Mouse (Mus musculus) intestine, embryonic 14.5 days (tissue): ENCODE results near the gene Slc30a9. TPM values are rescaled to one million over a fixed set of nuclear protein-coding genes. Genes with fewer than 3 reads are reported as not detected.
A peak's percentile ranks its signal among the peaks of the same experiment; 100 is the strongest.

Source experiments
- ATAC-seq: fragments of 200-750 bp; cut with Nextera tagmentation; replicated peaks from 2 replicates; pipeline ENCODE4 v1.8.0; 2017; ENCODE audit warnings: low read depth, moderate number of reproducible peaks, moderate TSS enrichment, moderate library complexity; ENCODE audit not compliant: low FRiP score, low TSS enrichment
- DNase-seq: peaks from one replicate; pipeline ENCODE4 v3.0.0-alpha.2; 2018; ENCODE audit warnings: low spot score
- H3K27ac ChIP-seq: fragments of 300-500 bp; sonication (generic); 2 replicates; pipeline ENCODE4 v1.5.1; 2014; ENCODE audit warnings: low read depth, mild to moderate bottlenecking, control low read depth
- H3K27me3 ChIP-seq: fragments of 300-500 bp; sonication (generic); replicated peaks from 2 replicates; pipeline ENCODE4 v1.6.1; 2014; ENCODE audit warnings: low read length, control low read depth; ENCODE audit not compliant: control insufficient read depth, insufficient read depth
- H3K36me3 ChIP-seq: fragments of 300-500 bp; sonication (generic); 2 replicates; pipeline ENCODE4 v1.6.1; 2014; ENCODE audit warnings: low read length, control low read depth; ENCODE audit not compliant: control insufficient read depth, insufficient read depth
- H3K4me1 ChIP-seq: fragments of 300-500 bp; sonication (generic); replicated peaks from 2 replicates; pipeline ENCODE4 v1.6.1; 2014; ENCODE audit warnings: low read length, control low read depth, mixed read lengths; ENCODE audit not compliant: control insufficient read depth, insufficient read depth
- H3K4me2 ChIP-seq: fragments of 300-500 bp; sonication (generic); 2 replicates; pipeline ENCODE4 v1.6.1; 2014; ENCODE audit warnings: low read length
- H3K4me3 ChIP-seq: fragments of 300-500 bp; sonication (generic); 2 replicates; pipeline ENCODE4 v1.5.1; 2014; ENCODE audit warnings: low read depth, low read length, control low read depth, mixed read lengths
- H3K9ac ChIP-seq: fragments of 300-500 bp; sonication (generic); 2 replicates; pipeline ENCODE4 v1.6.1; 2014; ENCODE audit warnings: mild to moderate bottlenecking, low read length
- H3K9me3 ChIP-seq: fragments of 300-500 bp; sonication (generic); 2 replicates; pipeline ENCODE4 v1.6.1; 2016; ENCODE audit warnings: low read length, control low read depth; ENCODE audit not compliant: control insufficient read depth
- WGBS: fragments of 180-500 bp; shearing (Covaris S2); extraction: QIAGEN DNeasy Blood & Tissue Kit; methylation state at CpG from one replicate; pipeline ENCODE4 v1.1.7; 2014; 5-methylcytosine and 5-hydroxymethylcytosine counted together
- polyA plus RNA-seq: library from polyadenylated mRNA; unstranded; fragments of >200 nt; fragmentation: Nextera tagmentation; extraction: Ambion mirVana; gene quantifications from 2 replicates; pipeline ENCODE4 v1.2.1, GENCODE M21; 2014

The Slc30a9 gene
- polyA plus RNA-seq: 98.2 and 106 TPM in 2 replicates

GRCm38 (mm10) chr5:67306698-67307521, at the start of gene Slc30a9:
Gene Slc30a9 (plus strand): TSS chr5:67306955.
- Histone ChIP-seq H3K4me2 (peak within 1 kb of the TSS; percentile 84), H3K36me3 (peaks cover 8% of the 10 kb centered on the region; the same call in 1 of the 2 replicates), H3K4me3 (peak within 1 kb of the TSS; percentile 90), H3K4me1 (peaks cover 6% of the 10 kb centered on the region; the same call in 1 of the 2 replicates), H3K27ac (peak within 1 kb of the TSS; percentile 74), H3K27me3 (no peaks in the 10 kb centered on the region), H3K9me3 (no peaks in the 10 kb centered on the region), H3K9ac (peak within 1 kb of the TSS; percentile 86)
- under 1% methylated on average over 79 of the region's 83 CpGs for WGBS
- ATAC-seq (peak; percentile 96), DNase-seq (peak; percentile 96)

- no peak overlapping the region for H3K9ac ChIP-seq
- no peaks in the 10 kb centered on the region for H3K9me3 ChIP-seq
- H3K27me3 ChIP-seq: no peaks in the 10 kb centered on the region
- ATAC-seq (no peak), DNase-seq (no peak)
- WGBS: 85% methylated on average over 9 of the region's 9 CpGs
- no peak overlapping the region for H3K4me2 ChIP-seq
- H3K4me3 ChIP-seq: no peak overlapping the region
- peaks cover 4% of the 10 kb centered on the region; the same call in 1 of the 2 replicates for H3K36me3 ChIP-seq
- H3K4me1 ChIP-seq: peaks cover 8% of the 10 kb centered on the region
- H3K27ac ChIP-seq: no peak overlapping the region
These were observed 48.3 kb upstream of the Slc30a9 start for GRCm38 (mm10) chr5:67258473-67258872.

- no peaks in the 10 kb centered on the region for H3K9me3 ChIP-seq
- H3K9ac ChIP-seq: peak overlapping the region; percentile 70
- no peak for ATAC-seq
- H3K4me1 ChIP-seq: peaks cover 8% of the 10 kb centered on the region
- under 1% methylated on average over 9 of the region's 9 CpGs for WGBS
- H3K4me2 ChIP-seq: peak overlapping the region; percentile 64
- peaks cover 21% of the 10 kb centered on the region for H3K36me3 ChIP-seq
- H3K27me3 ChIP-seq: no peaks in the 10 kb centered on the region
- H3K27ac ChIP-seq: peak overlapping the region; percentile 51
- H3K4me3 ChIP-seq: peak overlapping the region; percentile 58
- DNase-seq: no peak
These were observed 46.6 kb upstream of the Slc30a9 start for GRCm38 (mm10) chr5:67260159-67260530.

GRCm38 (mm10) chr5:67260531-67261371, 46.0 kb upstream of the Slc30a9 start, which contains the start of gene Tmem33:
Gene Tmem33 (plus strand): TSS chr5:67260565.
- H3K27me3 ChIP-seq: no peaks in the 10 kb centered on the region
- H3K4me1 ChIP-seq: peaks cover 8% of the 10 kb centered on the region
- H3K4me3 ChIP-seq: peak within 1 kb of the TSS; percentile 58
- DNase-seq: peak; percentile 92
- no peaks in the 10 kb centered on the region for H3K9me3 ChIP-seq
- peak within 1 kb of the TSS; percentile 69 for H3K4me2 ChIP-seq
- peak within 1 kb of the TSS; percentile 70 for H3K9ac ChIP-seq
- H3K27ac ChIP-seq: peak within 1 kb of the TSS; percentile 94
- H3K36me3 ChIP-seq: peaks cover 27% of the 10 kb centered on the region
- WGBS: under 1% methylated on average over 67 of the region's 67 CpGs
- peak; percentile 93 for ATAC-seq

- Histone ChIP-seq H3K36me3 (peaks cover 48% of the 10 kb centered on the region), H3K9ac (no peak overlapping the region), H3K27me3 (no peaks in the 10 kb centered on the region), H3K27ac (no peak overlapping the region), H3K4me3 (no peak overlapping the region), H3K9me3 (no peaks in the 10 kb centered on the region), H3K4me2 (no peak overlapping the region), H3K4me1 (peaks cover 8% of the 10 kb centered on the region)
- ATAC-seq: no peak
- DNase-seq: peak; percentile 12
- WGBS: 95% methylated on average over 7 of the region's 7 CpGs
These were observed 43.8 kb upstream of the Slc30a9 start for GRCm38 (mm10) chr5:67262964-67263363.

GRCm38 (mm10) chr5:67266106-67266505, 40.6 kb upstream of the Slc30a9 start:
- Histone ChIP-seq H3K4me2 (no peak overlapping the region), H3K9me3 (no peaks in the 10 kb centered on the region), H3K27me3 (no peaks in the 10 kb centered on the region), H3K4me1 (peaks cover 8% of the 10 kb centered on the region), H3K27ac (no peak overlapping the region), H3K36me3 (peaks cover 64% of the 10 kb centered on the region), H3K9ac (no peak overlapping the region), H3K4me3 (no peak overlapping the region)
- WGBS: 90% methylated on average over 1 of the region's 1 CpGs
- ATAC-seq (no peak), DNase-seq (no peak)

GRCm38 (mm10) chr5:67269309-67269708, 37.4 kb upstream of the Slc30a9 start:
- H3K9ac ChIP-seq: no peak overlapping the region

GRCm38 (mm10) chr5:67279407-67279806, 27.3 kb upstream of the Slc30a9 start:
- DNase-seq (no peak), ATAC-seq (no peak)
- Histone ChIP-seq H3K9ac (no peak overlapping the region), H3K27me3 (no peaks in the 10 kb centered on the region), H3K4me1 (no peaks in the 10 kb centered on the region), H3K36me3 (peaks cover 31% of the 10 kb centered on the region), H3K4me2 (no peak overlapping the region), H3K27ac (no peak overlapping the region), H3K4me3 (no peak overlapping the region), H3K9me3 (no peaks in the 10 kb centered on the region)
- WGBS: 95% methylated on average over 9 of the region's 9 CpGs

More at GRCm38 (mm10) chr5:67269309-67269708, 37.4 kb upstream of the Slc30a9 start:
- H3K4me3 ChIP-seq: no peak overlapping the region
- no peak for ATAC-seq
- H3K36me3 ChIP-seq: peaks cover 52% of the 10 kb centered on the region
- H3K9me3 ChIP-seq: no peaks in the 10 kb centered on the region
- 92% methylated on average over 8 of the region's 8 CpGs for WGBS
- peak; percentile 27 for DNase-seq
- no peaks in the 10 kb centered on the region for H3K4me1 ChIP-seq
- no peaks in the 10 kb centered on the region for H3K27me3 ChIP-seq
- H3K4me2 ChIP-seq: no peak overlapping the region
- no peak overlapping the region for H3K27ac ChIP-seq
